Mouse (Mus musculus) intestine, postnatal 0 days (tissue): Measurements from ENCODE around the gene Usp40. TPM values are rescaled to one million over a fixed set of nuclear protein-coding genes. Genes with fewer than 3 reads are reported as not detected.
A peak's percentile ranks its signal among the peaks of the same experiment; 100 is the strongest.

ENCODE experiments used
- ATAC-seq: fragments of 200-750 bp; cut with Nextera tagmentation; 2 replicates; pipeline ENCODE4 v1.8.0; 2017; ENCODE audit warnings: mild to moderate bottlenecking, moderate TSS enrichment, moderate library complexity
- H3K27ac ChIP-seq: fragments of 300-500 bp; sonication (generic); 2 replicates; pipeline ENCODE4 v1.5.1; 2014; ENCODE audit warnings: mild to moderate bottlenecking, low read depth, low read length, moderate library complexity
- H3K27me3 ChIP-seq: fragments of 300-500 bp; sonication (generic); replicated peaks from 2 replicates; pipeline ENCODE4 v1.6.1; 2014; ENCODE audit warnings: low read length, mixed read lengths; ENCODE audit not compliant: control insufficient read depth, insufficient read depth
- H3K36me3 ChIP-seq: fragments of 300-500 bp; sonication (generic); 2 replicates; pipeline ENCODE4 v1.6.1; 2014; ENCODE audit warnings: mild to moderate bottlenecking, moderate library complexity; ENCODE audit not compliant: control insufficient read depth, insufficient read depth
- H3K4me1 ChIP-seq: fragments of 300-500 bp; sonication (generic); replicated peaks from 2 replicates; pipeline ENCODE4 v1.6.1; 2014; ENCODE audit warnings: antibody characterized with exemption, low read length, mixed read lengths; ENCODE audit not compliant: control insufficient read depth, insufficient read depth
- H3K4me2 ChIP-seq: fragments of 300-500 bp; sonication (generic); replicated peaks from 2 replicates; pipeline ENCODE4 v1.6.1; 2014; ENCODE audit warnings: low read depth, mild to moderate bottlenecking, moderate library complexity
- H3K4me3 ChIP-seq: fragments of 300-500 bp; sonication (generic); 2 replicates; pipeline ENCODE4 v1.5.1; 2014; ENCODE audit warnings: low read depth, low read length
- H3K9ac ChIP-seq: fragments of 300-500 bp; sonication (generic); 2 replicates; pipeline ENCODE4 v1.6.1; 2014; ENCODE audit warnings: mild to moderate bottlenecking, low read depth, low read length
- H3K9me3 ChIP-seq: fragments of 300-500 bp; sonication (generic); 2 replicates; pipeline ENCODE4 v1.6.1; 2016; ENCODE audit warnings: mixed run types; ENCODE audit not compliant: control insufficient read depth
- CTCF ChIP-seq: sonication (generic); IDR thresholded peaks from 2 replicates; pipeline ENCODE4 v1.5.1; 2016; ENCODE audit warnings: low read depth, mild to moderate bottlenecking, control low read depth, antibody characterized with exemption, moderate library complexity
- WGBS: fragments of 180-500 bp; shearing (Covaris S2); extraction: QIAGEN DNeasy Blood & Tissue Kit; methylation state at CpG from one replicate; pipeline ENCODE4 v1.1.7; 2014; 5-methylcytosine and 5-hydroxymethylcytosine counted together
- polyA plus RNA-seq: library from polyadenylated mRNA; unstranded; fragments of >200 nt; fragmentation: Nextera tagmentation; extraction: Ambion mirVana; gene quantifications from 2 replicates; pipeline ENCODE4 v1.2.1, GENCODE M21; 2015

Gene Usp40
- polyA plus RNA-seq, 1 experiment from 2014 or later: 12.3 TPM

- WGBS: 86% methylated on average over 7 of the region's 7 CpGs
- Histone ChIP-seq H3K36me3 (peaks cover 90% of the 10 kb centered on the region), H3K4me3 (no peak overlapping the region)
Measured at GRCm38 (mm10) chr1:87936075-87936474, 72.3 kb downstream of the Usp40 start.

GRCm38 (mm10) chr1:87935546-87935945, 72.8 kb downstream of the Usp40 start:
- no peaks in the 10 kb centered on the region for H3K4me1 ChIP-seq
- no peak for TF ChIP-seq CTCF
- H3K27ac ChIP-seq: no peak overlapping the region; the same call in 1 of the 2 replicates
- H3K9ac ChIP-seq: no peak overlapping the region
- no peak for ATAC-seq
- H3K9me3 ChIP-seq: no peaks in the 10 kb centered on the region
- no peak overlapping the region for H3K4me3 ChIP-seq
- H3K4me2 ChIP-seq: no peak overlapping the region
- peaks cover 90% of the 10 kb centered on the region for H3K36me3 ChIP-seq
- no peaks in the 10 kb centered on the region for H3K27me3 ChIP-seq
- 85% methylated on average over 2 of the region's 2 CpGs for WGBS

More at GRCm38 (mm10) chr1:87936075-87936474, 72.3 kb downstream of the Usp40 start:
- Histone ChIP-seq H3K4me2 (no peak overlapping the region), H3K27me3 (no peaks in the 10 kb centered on the region), H3K9me3 (no peaks in the 10 kb centered on the region), H3K27ac (no peak overlapping the region; the same call in 1 of the 2 replicates), H3K9ac (no peak overlapping the region), H3K4me1 (no peaks in the 10 kb centered on the region)
- no peak for ATAC-seq
- no peak for TF ChIP-seq CTCF

- no peak overlapping the region for H3K9ac ChIP-seq
- peaks cover 90% of the 10 kb centered on the region for H3K36me3 ChIP-seq
- H3K4me2 ChIP-seq: no peak overlapping the region
- H3K27me3 ChIP-seq: no peaks in the 10 kb centered on the region
- no peaks in the 10 kb centered on the region for H3K9me3 ChIP-seq
- ATAC-seq: no peak
- H3K4me1 ChIP-seq: no peaks in the 10 kb centered on the region
- WGBS: 85% methylated on average over 9 of the region's 9 CpGs
- no peak overlapping the region for H3K27ac ChIP-seq
- no peak overlapping the region for H3K4me3 ChIP-seq
- TF ChIP-seq CTCF: no peak
Measured at GRCm38 (mm10) chr1:87935095-87935494, 73.3 kb downstream of the Usp40 start.

- 81% methylated on average over 5 of the region's 5 CpGs for WGBS
- no peak for TF ChIP-seq CTCF
- H3K27ac ChIP-seq: no peak overlapping the region
- no peaks in the 10 kb centered on the region for H3K9me3 ChIP-seq
- no peak overlapping the region for H3K4me2 ChIP-seq
- H3K4me3 ChIP-seq: no peak overlapping the region
- peaks cover 87% of the 10 kb centered on the region for H3K36me3 ChIP-seq
- ATAC-seq: no peak
- H3K27me3 ChIP-seq: no peaks in the 10 kb centered on the region
- H3K4me1 ChIP-seq: no peaks in the 10 kb centered on the region
- H3K9ac ChIP-seq: no peak overlapping the region
Measured at GRCm38 (mm10) chr1:87933051-87933450, 75.3 kb downstream of the Usp40 start.

- 68% methylated on average over 5 of the region's 5 CpGs for WGBS
- Histone ChIP-seq H3K27ac (no peak overlapping the region), H3K27me3 (no peaks in the 10 kb centered on the region), H3K4me3 (no peak overlapping the region), H3K4me2 (no peak overlapping the region), H3K36me3 (peaks cover 87% of the 10 kb centered on the region), H3K9me3 (no peaks in the 10 kb centered on the region), H3K9ac (no peak overlapping the region), H3K4me1 (no peaks in the 10 kb centered on the region)
- no peak for TF ChIP-seq CTCF
- no peak for ATAC-seq
Measured at GRCm38 (mm10) chr1:87929730-87930129, 78.6 kb downstream of the Usp40 start.

- no peak for ATAC-seq
- no peak for TF ChIP-seq CTCF
Measured at GRCm38 (mm10) chr1:87924888-87925287, 83.5 kb downstream of the Usp40 start.

GRCm38 (mm10) chr1:87922666-87923065, 85.7 kb downstream of the Usp40 start:
- H3K36me3 ChIP-seq: peaks cover 73% of the 10 kb centered on the region
- WGBS: 14% methylated on average over 1 of the region's 1 CpGs
- H3K9me3 ChIP-seq: no peaks in the 10 kb centered on the region
- H3K27me3 ChIP-seq: no peaks in the 10 kb centered on the region
- no peak overlapping the region for H3K4me3 ChIP-seq
- H3K9ac ChIP-seq: no peak overlapping the region
- peak; percentile 84 for TF ChIP-seq CTCF
- no peak for ATAC-seq
- H3K4me1 ChIP-seq: no peaks in the 10 kb centered on the region
- H3K4me2 ChIP-seq: no peak overlapping the region
- no peak overlapping the region for H3K27ac ChIP-seq

More at GRCm38 (mm10) chr1:87924888-87925287, 83.5 kb downstream of the Usp40 start:
- H3K36me3 ChIP-seq: peaks cover 73% of the 10 kb centered on the region
- H3K4me3 ChIP-seq: no peak overlapping the region
- no peak overlapping the region for H3K27ac ChIP-seq
- WGBS: 71% methylated on average over 4 of the region's 4 CpGs
- H3K9me3 ChIP-seq: no peaks in the 10 kb centered on the region
- no peaks in the 10 kb centered on the region for H3K27me3 ChIP-seq
- no peak overlapping the region for H3K4me2 ChIP-seq
- no peaks in the 10 kb centered on the region for H3K4me1 ChIP-seq
- no peak overlapping the region for H3K9ac ChIP-seq
